Mouse (Mus musculus) testis, adult 2 months (tissue): Measurements from ENCODE around the gene Mbnl1. TPM values are rescaled to one million over a fixed set of nuclear protein-coding genes. Genes with fewer than 3 reads are reported as not detected.

Experiments
- H3K27ac ChIP-seq: fragments of 200-500 bp; 2 replicates; pipeline ENCODE4 v1.5.1; 2012; ENCODE audit warnings: low read depth, low read length; ENCODE audit not compliant: control insufficient read depth, insufficient read depth
- H3K27me3 ChIP-seq: fragments of 200-500 bp; 2 replicates; pipeline ENCODE4 v1.6.1; 2012; ENCODE audit warnings: mild to moderate bottlenecking, low read length, moderate library complexity; ENCODE audit not compliant: control insufficient read depth, insufficient read depth
- H3K36me3 ChIP-seq: fragments of 200-500 bp; 2 replicates; pipeline ENCODE4 v1.6.1; 2012; ENCODE audit warnings: mild to moderate bottlenecking, low read length; ENCODE audit not compliant: control insufficient read depth, insufficient read depth
- H3K4me1 ChIP-seq: fragments of 200-500 bp; 2 replicates; pipeline ENCODE4 v1.6.1; 2012; ENCODE audit warnings: low read length; ENCODE audit not compliant: control insufficient read depth, insufficient read depth
- H3K4me3 ChIP-seq: fragments of 200-500 bp; 2 replicates; pipeline ENCODE4 v1.5.1; 2012; ENCODE audit warnings: low read depth, mild to moderate bottlenecking, low read length, moderate library complexity, mixed read lengths; ENCODE audit not compliant: control insufficient read depth
- CTCF ChIP-seq: fragments of 200-500 bp; IDR thresholded peaks from 2 replicates; pipeline ENCODE4 v1.5.1; 2012; ENCODE audit warnings: low read depth, mild to moderate bottlenecking, inconsistent platforms, low read length, moderate library complexity; ENCODE audit not compliant: control insufficient read depth, insufficient read depth, insufficient replicate concordance
- POLR2A ChIP-seq: fragments of 200-500 bp; IDR thresholded peaks from 2 replicates; pipeline ENCODE4 v1.6.1; 2012; ENCODE audit warnings: low read depth, mild to moderate bottlenecking, inconsistent platforms, low read length, moderate library complexity; ENCODE audit not compliant: control insufficient read depth
- polyA plus RNA-seq: library from polyadenylated mRNA; depleted of rRNA; stranded (reverse); fragments of >200 nt; gene quantifications from 2 replicates; pipeline ENCODE4 v1.2.3, GENCODE M21; 2012

The Mbnl1 gene
- polyA plus RNA-seq, 1 experiment = 13.2 TPM

DNA sequence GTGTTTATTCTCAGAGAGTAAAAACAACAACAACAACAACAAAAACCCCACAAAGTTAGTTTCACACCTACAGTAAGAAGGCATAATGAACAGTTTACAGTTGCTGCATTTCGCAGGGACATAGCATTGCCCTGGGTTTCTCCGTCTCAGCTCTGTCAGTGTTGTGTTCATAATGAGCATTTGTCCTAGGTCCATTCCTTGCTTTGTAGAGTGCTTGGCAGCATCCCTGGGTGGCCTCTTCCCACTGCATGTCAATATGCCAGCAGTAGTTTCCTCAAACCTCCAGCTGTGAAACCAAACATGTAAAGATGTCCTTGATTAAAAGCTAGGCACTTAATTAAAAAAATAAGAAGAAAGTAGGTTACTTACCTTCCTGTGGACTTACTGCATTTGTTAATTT is 91.6 kb downstream of the Mbnl1 start:
- no peaks in the 10 kb centered on the region for H3K27me3 ChIP-seq
- no peaks in the 10 kb centered on the region for H3K36me3 ChIP-seq
- H3K27ac ChIP-seq = no peak overlapping the region
- TF ChIP-seq CTCF = no peak
- no peak for TF ChIP-seq POLR2A
- no peak overlapping the region for H3K4me3 ChIP-seq
- H3K4me1 ChIP-seq = no peaks in the 10 kb centered on the region

DNA sequence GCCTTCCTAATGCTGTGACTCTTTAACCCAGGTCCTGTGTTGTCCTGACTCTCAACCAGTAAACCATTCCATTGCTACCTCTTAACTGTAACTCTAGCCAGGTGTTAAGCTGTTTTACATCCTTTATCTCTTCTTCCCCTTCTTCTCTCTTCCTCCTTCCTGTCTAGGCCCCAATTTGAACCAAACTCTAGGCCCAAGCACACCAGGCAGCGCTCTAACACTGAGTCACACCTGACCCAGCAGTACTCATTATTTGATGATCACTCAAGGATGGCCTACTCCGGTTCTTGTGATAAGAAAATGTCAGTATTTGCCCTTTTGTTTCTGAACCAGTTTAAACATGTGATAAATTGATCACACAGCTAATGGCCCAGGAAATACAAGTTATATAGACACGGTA is 92.6 kb downstream of the Mbnl1 start:
- Histone ChIP-seq H3K36me3 (no peaks in the 10 kb centered on the region), H3K27me3 (no peaks in the 10 kb centered on the region), H3K4me1 (no peaks in the 10 kb centered on the region), H3K27ac (no peak overlapping the region), H3K4me3 (no peak overlapping the region)
- TF ChIP-seq POLR2A (no peak), CTCF (no peak)

DNA sequence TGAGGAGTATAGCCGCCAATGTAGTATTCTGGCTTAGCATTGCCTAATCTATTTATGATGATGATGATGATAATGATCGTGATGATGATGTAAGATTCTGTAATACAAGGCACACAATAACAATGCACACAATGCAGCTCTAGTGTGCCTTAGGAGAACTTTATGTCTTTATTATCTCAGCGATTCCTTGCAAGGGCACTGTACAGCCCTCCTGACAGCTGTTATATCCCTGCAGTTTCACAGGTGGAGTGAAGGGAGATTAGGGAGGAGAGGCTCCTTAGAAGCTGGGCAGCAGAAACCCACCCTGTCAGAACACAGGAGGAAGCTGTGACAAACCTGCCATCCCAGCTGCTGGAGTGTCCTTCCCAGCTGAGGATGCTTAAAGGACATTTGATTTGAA is 93.3 kb downstream of the Mbnl1 start:
- Histone ChIP-seq H3K27ac (no peak overlapping the region), H3K4me3 (no peak overlapping the region), H3K27me3 (no peaks in the 10 kb centered on the region), H3K4me1 (no peaks in the 10 kb centered on the region), H3K36me3 (no peaks in the 10 kb centered on the region)
- TF ChIP-seq CTCF (no peak), POLR2A (no peak)

DNA sequence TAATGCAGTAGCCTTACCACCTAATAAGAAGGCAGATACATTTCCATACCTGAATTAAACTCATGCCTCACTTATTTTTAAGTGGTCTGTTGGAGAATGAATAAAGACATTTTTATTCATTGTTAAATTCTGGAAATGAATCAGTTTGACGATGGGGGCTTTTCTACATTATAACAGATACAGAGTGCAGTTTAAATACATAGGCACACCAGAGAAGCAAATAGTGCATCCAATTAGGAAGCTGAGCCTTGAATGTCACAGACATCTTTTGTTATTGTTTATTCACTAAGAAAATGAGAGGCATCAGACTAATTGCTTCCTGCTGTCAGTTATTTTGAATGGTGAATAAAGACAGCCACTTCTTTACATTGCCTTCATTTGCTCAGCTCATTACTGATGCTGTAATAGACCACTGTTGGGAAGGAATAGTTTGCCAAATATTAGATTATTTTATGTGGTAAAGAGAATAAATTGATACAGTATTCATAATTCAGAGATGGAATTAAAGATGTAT is 95.6 kb downstream of the Mbnl1 start:
- Histone ChIP-seq H3K27me3 (no peaks in the 10 kb centered on the region), H3K4me1 (no peaks in the 10 kb centered on the region), H3K27ac (no peak overlapping the region), H3K36me3 (no peaks in the 10 kb centered on the region), H3K4me3 (no peak overlapping the region)
- TF ChIP-seq CTCF (no peak), POLR2A (no peak)

DNA sequence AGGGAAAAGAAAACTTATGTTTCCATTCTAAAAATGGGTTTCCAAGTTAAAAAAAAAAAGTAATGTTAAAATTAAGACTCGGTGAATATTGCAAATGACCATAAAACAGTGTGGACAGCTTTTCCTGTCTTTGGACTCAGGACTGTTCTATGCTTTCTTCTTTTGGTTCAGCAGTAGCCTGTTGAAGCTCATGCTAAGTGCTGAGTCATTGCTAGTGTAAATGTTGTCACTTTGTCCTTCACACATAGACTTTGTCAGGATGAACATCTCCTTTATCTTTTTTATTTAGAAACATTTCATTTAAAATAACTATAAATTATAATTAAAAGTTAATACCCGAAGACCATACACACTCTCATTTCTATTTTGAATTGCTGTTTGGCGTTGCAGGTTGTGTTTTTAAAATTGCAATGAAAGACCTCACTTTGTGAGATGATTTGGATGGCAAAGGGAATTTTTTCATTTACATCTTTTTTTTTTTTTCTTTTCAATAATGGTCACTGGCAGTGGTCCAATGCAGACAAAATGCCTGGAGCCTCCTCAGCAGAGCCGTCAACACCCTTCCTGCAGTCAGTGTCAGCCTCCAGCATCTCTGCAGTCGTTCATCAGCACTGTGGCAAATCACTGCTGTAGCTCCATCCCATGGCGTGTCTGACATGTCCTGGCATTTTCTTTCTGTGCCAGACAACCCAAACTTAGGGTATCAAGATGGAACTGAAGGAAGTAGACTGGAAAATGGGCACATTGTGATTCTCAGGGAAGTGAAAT is 96.4 kb downstream of the Mbnl1 start:
- no peak overlapping the region for H3K4me3 ChIP-seq
- H3K27ac ChIP-seq = no peak overlapping the region
- TF ChIP-seq POLR2A (no peak), CTCF (no peak)
- H3K4me1 ChIP-seq = no peaks in the 10 kb centered on the region
- H3K27me3 ChIP-seq = no peaks in the 10 kb centered on the region
- no peaks in the 10 kb centered on the region for H3K36me3 ChIP-seq

DNA sequence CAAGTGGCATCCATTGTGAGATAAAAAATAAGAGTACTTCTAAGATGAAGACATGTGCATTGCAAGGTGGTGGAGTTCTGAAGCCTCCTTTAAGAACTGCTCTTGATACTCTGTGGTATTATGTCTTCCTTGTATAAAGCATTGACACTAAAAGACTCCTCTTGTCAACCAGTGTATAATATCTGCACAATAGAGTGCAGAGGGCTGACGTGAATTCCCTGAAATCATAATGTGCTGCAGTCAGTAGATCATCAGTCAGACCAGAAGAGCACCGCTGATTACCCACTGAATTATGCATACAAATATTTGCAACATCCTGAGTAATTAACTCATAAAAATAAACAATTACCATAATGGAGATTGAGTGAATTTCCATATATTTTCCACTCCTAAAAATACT is 97.2 kb downstream of the Mbnl1 start:
- no peaks in the 10 kb centered on the region for H3K27me3 ChIP-seq
- TF ChIP-seq POLR2A (no peak), CTCF (no peak)
- H3K4me3 ChIP-seq = no peak overlapping the region
- H3K36me3 ChIP-seq = no peaks in the 10 kb centered on the region
- H3K27ac ChIP-seq = no peak overlapping the region
- no peaks in the 10 kb centered on the region for H3K4me1 ChIP-seq

DNA sequence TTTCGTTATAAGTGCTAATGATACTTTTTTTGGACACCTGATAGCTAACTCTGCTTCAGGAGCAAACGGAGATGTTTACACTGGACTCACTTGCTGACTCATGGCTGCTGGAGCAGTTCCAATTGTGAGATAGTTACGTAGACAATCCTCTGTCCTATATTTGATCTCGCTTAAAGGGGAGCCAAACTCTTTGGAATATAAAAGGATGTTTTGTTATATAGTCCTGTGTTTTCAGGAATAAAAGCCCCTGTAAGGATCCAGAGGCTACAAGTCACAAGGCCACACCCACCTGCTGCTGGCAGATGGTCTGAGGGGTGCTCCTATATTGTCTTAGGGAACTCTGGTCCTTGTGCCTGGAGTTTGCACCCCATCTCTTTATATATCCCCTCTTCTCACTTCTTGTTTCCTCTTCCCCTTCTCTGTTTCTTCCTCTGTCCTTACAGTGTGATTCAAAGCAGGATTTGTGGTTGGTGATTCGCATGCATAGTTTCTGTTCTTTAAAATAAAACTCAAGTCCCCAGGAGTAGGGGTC is 97.9 kb downstream of the Mbnl1 start:
- Histone ChIP-seq H3K36me3 (no peaks in the 10 kb centered on the region), H3K27ac (no peak overlapping the region), H3K4me1 (no peaks in the 10 kb centered on the region), H3K4me3 (no peak overlapping the region), H3K27me3 (no peaks in the 10 kb centered on the region)
- TF ChIP-seq POLR2A = no peak
- TF ChIP-seq CTCF = no peak
